Mouse (Mus musculus): Measurements from ENCODE around the gene Adam1b.
"Not testable (repeated sequence)": the region's sequence is repeated elsewhere in the genome, so short reads cannot be mapped to it uniquely, and the experiment has no call there.

Adam1b gene

GRCm38 (mm10) chr5:121503231-121503630 is at the start of gene Adam1b:
Adam1b (minus strand) TSS chr5:121503435.
- in situ Hi-C loops (cut with MboI, MseI) = no loop called here

- in situ Hi-C loops (cut with MboI, MseI) = no loop called here
Measured at GRCm38 (mm10) chr5:121549196-121549595, 46.0 kb upstream of the Adam1b start.

GRCm38 (mm10) chr5:121547084-121547483 is 43.8 kb upstream of the Adam1b start:
- in situ Hi-C loops (cut with MboI, MseI) = no loop called here

- in situ Hi-C loops (cut with MboI, MseI) = no loop called here
Measured at GRCm38 (mm10) chr5:121546530-121546895, 43.3 kb upstream of the Adam1b start.

- in situ Hi-C loops (cut with MboI, MseI) = no loop called here
Measured at GRCm38 (mm10) chr5:121545793-121546529, 42.7 kb upstream of the Adam1b start, which contains the start of gene Mapkapk5. Mapkapk5 (minus strand) TSS chr5:121545905.

- in situ Hi-C loops (cut with MboI, MseI) = no loop called here
Measured at GRCm38 (mm10) chr5:121544910-121545792, 41.9 kb upstream of the Adam1b start, which contains the start of the genes Adam1a and Gm42878. Adam1a (minus strand) TSS chr5:121545482. Gm42878 (minus strand) TSS chr5:121545482.

- in situ Hi-C loops (cut with MboI, MseI) = no loop called here
Measured at GRCm38 (mm10) chr5:121543370-121543769, 40.1 kb upstream of the Adam1b start.

GRCm38 (mm10) chr5:121541235-121541634 is 38.0 kb upstream of the Adam1b start:
- in situ Hi-C loops (cut with MboI, MseI) = no loop called here

- in situ Hi-C loops (cut with MboI, MseI) = no loop called here
Measured at GRCm38 (mm10) chr5:121540066-121540465, 36.8 kb upstream of the Adam1b start.

- in situ Hi-C loops (cut with MboI, MseI) = no loop called here
Measured at GRCm38 (mm10) chr5:121537588-121537987, 34.4 kb upstream of the Adam1b start.

GRCm38 (mm10) chr5:121536921-121537555 is 33.8 kb upstream of the Adam1b start:
- in situ Hi-C loops (cut with MboI, MseI) = no loop called here

- in situ Hi-C loops (cut with MboI, MseI) = no loop called here
Measured at GRCm38 (mm10) chr5:121535116-121535515, 31.9 kb upstream of the Adam1b start.

- in situ Hi-C loops (cut with MboI, MseI) = no loop called here
Measured at GRCm38 (mm10) chr5:121534521-121534920, 31.3 kb upstream of the Adam1b start.

GRCm38 (mm10) chr5:121526961-121527360 is 23.7 kb upstream of the Adam1b start:
- in situ Hi-C loops (cut with MboI, MseI) = no loop called here

- in situ Hi-C loops (cut with MboI, MseI) = no loop called here
Measured at GRCm38 (mm10) chr5:121526526-121526925, 23.3 kb upstream of the Adam1b start.

GRCm38 (mm10) chr5:121525774-121526450 is 22.7 kb upstream of the Adam1b start:
- in situ Hi-C loops (cut with MboI, MseI) = no loop called here

GRCm38 (mm10) chr5:121519758-121520157 is 16.5 kb upstream of the Adam1b start:
- in situ Hi-C loops (cut with MboI, MseI) = not testable (repeated sequence)

- in situ Hi-C loops (cut with MboI, MseI) = no loop called here
Measured at GRCm38 (mm10) chr5:121518983-121519382, 15.7 kb upstream of the Adam1b start.

GRCm38 (mm10) chr5:121510009-121510408 is 6.8 kb upstream of the Adam1b start:
- in situ Hi-C loops (cut with MboI, MseI) = no loop called here

GRCm38 (mm10) chr5:121506846-121507245 is 3.6 kb upstream of the Adam1b start:
- in situ Hi-C loops (cut with MboI, MseI) = no loop called here

GRCm38 (mm10) chr5:121501424-121501996 is 1.7 kb downstream of the Adam1b start:
- in situ Hi-C loops (cut with MboI, MseI) = not testable (repeated sequence)

All from T-helper 1 cell (primary cell).